In genomic region chr19:48642566-48642965, GRCm38 (mm10) we compare ENCODE assay signal across 30 mouse cellular contexts.
"Had no signal": no experiment of that assay in that cellular context is flagged by ENCODE, and none has a peak within 500 bp of the region (broad histone marks: within the 10 kb centered on the region; RNA-seq: fewer than 3 reads in every experiment).

No protein-coding gene starts in this region.

- H3K9me3 ChIP-seq: limb, embryonic 10.5 days; limb, embryonic 12.5 days; limb, embryonic 13.5 days; limb, embryonic 15.5 days; liver, embryonic 12.5 days; liver, embryonic 13.5 days; liver, embryonic 15.5 days; lung, embryonic 15.5 days; midbrain, embryonic 10.5 days; midbrain, embryonic 12.5 days; midbrain, embryonic 15.5 days; neural tube, embryonic 12.5 days had no signal

- H3K4me1 ChIP-seq: limb, embryonic 10.5 days; limb, embryonic 12.5 days; limb, embryonic 13.5 days; limb, embryonic 15.5 days; liver, embryonic 12.5 days; liver, embryonic 13.5 days; liver, embryonic 15.5 days; lung, embryonic 15.5 days; megakaryocyte, embryonic 14.5 days; midbrain, embryonic 15.5 days; neural tube, embryonic 12.5 days had no signal

- H3K36me3 ChIP-seq: limb, embryonic 10.5 days; limb, embryonic 12.5 days; limb, embryonic 13.5 days; limb, embryonic 15.5 days; liver, embryonic 12.5 days; liver, embryonic 13.5 days; liver, embryonic 15.5 days; lung, embryonic 15.5 days; midbrain, embryonic 10.5 days; midbrain, embryonic 12.5 days; midbrain, embryonic 15.5 days; neural tube, embryonic 12.5 days had no signal

- H3K4me3 ChIP-seq: limb, embryonic 10.5 days; limb, embryonic 12.5 days; limb, embryonic 13.5 days; limb, embryonic 15.5 days; liver, embryonic 12.5 days; liver, embryonic 13.5 days; liver, embryonic 15.5 days; lung, embryonic 15.5 days; megakaryocyte, embryonic 14.5 days; midbrain, embryonic 10.5 days; midbrain, embryonic 12.5 days; midbrain, embryonic 15.5 days; myocyte; neural tube, embryonic 12.5 days had no signal

- H3K27me3 ChIP-seq: limb, embryonic 12.5 days; limb, embryonic 13.5 days; limb, embryonic 15.5 days; liver, embryonic 12.5 days; liver, embryonic 13.5 days; liver, embryonic 15.5 days; lung, embryonic 15.5 days; megakaryocyte, embryonic 14.5 days; midbrain, embryonic 12.5 days; midbrain, embryonic 15.5 days; neural tube, embryonic 12.5 days had no signal

- DNase-seq: left cerebral cortex, postnatal 4 days; liver; liver, embryonic 13.5 days; liver, postnatal 0 days; lung, adult 18-20 months; lung, adult 2 months; lung, embryonic 14.5 days; lung, postnatal 10 days; lung, postnatal 14 days; lung, postnatal 36 days; lung, postnatal 4 days; midbrain, embryonic 14.5 days had no signal

- H3K9ac ChIP-seq: limb, embryonic 12.5 days; limb, embryonic 13.5 days; limb, embryonic 15.5 days; liver, embryonic 12.5 days; liver, embryonic 13.5 days; liver, embryonic 14.5 days; liver, embryonic 15.5 days; liver, postnatal 0 days; lung, embryonic 14.5 days; lung, embryonic 15.5 days; midbrain, embryonic 12.5 days; midbrain, embryonic 15.5 days; neural tube, embryonic 12.5 days had no signal

- H3K27ac ChIP-seq: limb, embryonic 10.5 days; limb, embryonic 12.5 days; limb, embryonic 13.5 days; limb, embryonic 15.5 days; liver, embryonic 12.5 days; liver, embryonic 13.5 days; liver, embryonic 14.5 days; liver, embryonic 15.5 days; lung, embryonic 15.5 days; macrophage; midbrain, embryonic 10.5 days; midbrain, embryonic 12.5 days; midbrain, embryonic 15.5 days; neural tube, embryonic 12.5 days had no signal

- ATAC-seq: liver, embryonic 12.5 days; liver, postnatal 0 days; lung, postnatal 0 days; midbrain, embryonic 15.5 days; midbrain, embryonic 16.5 days had no signal

- H3K4me2 ChIP-seq: limb, embryonic 12.5 days; limb, embryonic 13.5 days; limb, embryonic 15.5 days; liver, embryonic 11.5 days; liver, embryonic 12.5 days; liver, embryonic 13.5 days; liver, embryonic 15.5 days; lung, embryonic 14.5 days; lung, embryonic 15.5 days; midbrain, embryonic 12.5 days; midbrain, embryonic 15.5 days; neural tube, embryonic 12.5 days had no signal
